Mouse (Mus musculus) intestine, postnatal 0 days (tissue): Measurements from ENCODE around the gene Pdzd2. TPM values are rescaled to one million over a fixed set of nuclear protein-coding genes. Genes with fewer than 3 reads are reported as not detected.
A peak's percentile ranks its signal among the peaks of the same experiment; 100 is the strongest.

Experiments used
- ATAC-seq: fragments of 200-750 bp; cut with Nextera tagmentation; 2 replicates; pipeline ENCODE4 v1.8.0; 2017; ENCODE audit warnings: mild to moderate bottlenecking, moderate TSS enrichment, moderate library complexity
- H3K27ac ChIP-seq: fragments of 300-500 bp; sonication (generic); 2 replicates; pipeline ENCODE4 v1.5.1; 2014; ENCODE audit warnings: mild to moderate bottlenecking, low read depth, low read length, moderate library complexity
- H3K27me3 ChIP-seq: fragments of 300-500 bp; sonication (generic); replicated peaks from 2 replicates; pipeline ENCODE4 v1.6.1; 2014; ENCODE audit warnings: low read length, mixed read lengths; ENCODE audit not compliant: control insufficient read depth, insufficient read depth
- H3K36me3 ChIP-seq: fragments of 300-500 bp; sonication (generic); 2 replicates; pipeline ENCODE4 v1.6.1; 2014; ENCODE audit warnings: mild to moderate bottlenecking, moderate library complexity; ENCODE audit not compliant: control insufficient read depth, insufficient read depth
- H3K4me1 ChIP-seq: fragments of 300-500 bp; sonication (generic); replicated peaks from 2 replicates; pipeline ENCODE4 v1.6.1; 2014; ENCODE audit warnings: antibody characterized with exemption, low read length, mixed read lengths; ENCODE audit not compliant: control insufficient read depth, insufficient read depth
- H3K4me2 ChIP-seq: fragments of 300-500 bp; sonication (generic); replicated peaks from 2 replicates; pipeline ENCODE4 v1.6.1; 2014; ENCODE audit warnings: low read depth, mild to moderate bottlenecking, moderate library complexity
- H3K4me3 ChIP-seq: fragments of 300-500 bp; sonication (generic); 2 replicates; pipeline ENCODE4 v1.5.1; 2014; ENCODE audit warnings: low read depth, low read length
- H3K9ac ChIP-seq: fragments of 300-500 bp; sonication (generic); 2 replicates; pipeline ENCODE4 v1.6.1; 2014; ENCODE audit warnings: mild to moderate bottlenecking, low read depth, low read length
- H3K9me3 ChIP-seq: fragments of 300-500 bp; sonication (generic); 2 replicates; pipeline ENCODE4 v1.6.1; 2016; ENCODE audit warnings: mixed run types; ENCODE audit not compliant: control insufficient read depth
- CTCF ChIP-seq: sonication (generic); IDR thresholded peaks from 2 replicates; pipeline ENCODE4 v1.5.1; 2016; ENCODE audit warnings: low read depth, mild to moderate bottlenecking, control low read depth, antibody characterized with exemption, moderate library complexity
- WGBS: fragments of 180-500 bp; shearing (Covaris S2); extraction: QIAGEN DNeasy Blood & Tissue Kit; methylation state at CpG from one replicate; pipeline ENCODE4 v1.1.7; 2014; 5-methylcytosine and 5-hydroxymethylcytosine counted together
- polyA plus RNA-seq: library from polyadenylated mRNA; unstranded; fragments of >200 nt; fragmentation: Nextera tagmentation; extraction: Ambion mirVana; gene quantifications from 2 replicates; pipeline ENCODE4 v1.2.1, GENCODE M21; 2015

Pdzd2 gene
- polyA plus RNA-seq, 1 experiment from 2014 or later: 10.1 TPM

- Histone ChIP-seq H3K4me3 (no peak overlapping the region), H3K36me3 (no peaks in the 10 kb centered on the region), H3K27ac (no peak overlapping the region), H3K27me3 (no peaks in the 10 kb centered on the region), H3K4me2 (no peak overlapping the region), H3K9me3 (no peaks in the 10 kb centered on the region), H3K9ac (no peak overlapping the region), H3K4me1 (no peaks in the 10 kb centered on the region)
- no peak for ATAC-seq
- no peak for TF ChIP-seq CTCF
- WGBS: 77% methylated on average over 13 of the region's 13 CpGs
Measured at GRCm38 (mm10) chr15:12501924-12502548, 237.7 kb downstream of the Pdzd2 start.

GRCm38 (mm10) chr15:12500674-12501073, 239.1 kb downstream of the Pdzd2 start:
- H3K36me3 ChIP-seq: no peaks in the 10 kb centered on the region
- no peaks in the 10 kb centered on the region for H3K27me3 ChIP-seq
- H3K9ac ChIP-seq: no peak overlapping the region
- ATAC-seq: no peak
- H3K27ac ChIP-seq: no peak overlapping the region
- H3K4me2 ChIP-seq: no peak overlapping the region
- no peaks in the 10 kb centered on the region for H3K9me3 ChIP-seq
- 70% methylated on average over 4 of the region's 4 CpGs for WGBS
- H3K4me3 ChIP-seq: no peak overlapping the region
- no peak for TF ChIP-seq CTCF
- no peaks in the 10 kb centered on the region for H3K4me1 ChIP-seq

GRCm38 (mm10) chr15:12494084-12494483, 245.6 kb downstream of the Pdzd2 start:
- Histone ChIP-seq H3K27ac (no peak overlapping the region), H3K4me1 (peaks cover 4% of the 10 kb centered on the region; the same call in 1 of the 2 replicates), H3K4me3 (no peak overlapping the region), H3K4me2 (no peak overlapping the region), H3K9ac (no peak overlapping the region), H3K36me3 (no peaks in the 10 kb centered on the region), H3K9me3 (no peaks in the 10 kb centered on the region), H3K27me3 (no peaks in the 10 kb centered on the region)
- no peak for ATAC-seq
- TF ChIP-seq CTCF: no peak

- no peak overlapping the region for H3K4me2 ChIP-seq
- no peak for TF ChIP-seq CTCF
- no peak for ATAC-seq
Measured at GRCm38 (mm10) chr15:12493258-12493657, 246.5 kb downstream of the Pdzd2 start.

GRCm38 (mm10) chr15:12490969-12491368, 248.8 kb downstream of the Pdzd2 start:
- H3K9ac ChIP-seq: no peak overlapping the region
- TF ChIP-seq CTCF: no peak
- no peak overlapping the region for H3K4me3 ChIP-seq
- no peak overlapping the region for H3K4me2 ChIP-seq
- ATAC-seq: no peak
- no peaks in the 10 kb centered on the region for H3K36me3 ChIP-seq
- H3K4me1 ChIP-seq: peaks cover 4% of the 10 kb centered on the region; the same call in 1 of the 2 replicates
- H3K27me3 ChIP-seq: no peaks in the 10 kb centered on the region
- H3K9me3 ChIP-seq: no peaks in the 10 kb centered on the region
- WGBS: 48% methylated on average over 3 of the region's 3 CpGs
- H3K27ac ChIP-seq: no peak overlapping the region

More at GRCm38 (mm10) chr15:12493258-12493657, 246.5 kb downstream of the Pdzd2 start:
- H3K4me3 ChIP-seq: no peak overlapping the region
- no peak overlapping the region for H3K9ac ChIP-seq
- WGBS: 47% methylated on average over 7 of the region's 7 CpGs
- no peaks in the 10 kb centered on the region for H3K36me3 ChIP-seq
- H3K27ac ChIP-seq: no peak overlapping the region
- peaks cover 4% of the 10 kb centered on the region; the same call in 1 of the 2 replicates for H3K4me1 ChIP-seq
- H3K27me3 ChIP-seq: no peaks in the 10 kb centered on the region
- no peaks in the 10 kb centered on the region for H3K9me3 ChIP-seq

GRCm38 (mm10) chr15:12490527-12490926, 249.2 kb downstream of the Pdzd2 start:
- Histone ChIP-seq H3K4me2 (0 out of 2 replicates have a peak overlapping the region, but pooled peaks have one; percentile 21), H3K4me1 (peaks cover 4% of the 10 kb centered on the region; the same call in 1 of the 2 replicates), H3K9me3 (no peaks in the 10 kb centered on the region), H3K9ac (no peak overlapping the region), H3K36me3 (no peaks in the 10 kb centered on the region), H3K27ac (no peak overlapping the region), H3K4me3 (no peak overlapping the region), H3K27me3 (no peaks in the 10 kb centered on the region)
- 0 out of 2 replicates have a peak, but pooled peaks have one; percentile 51 for ATAC-seq
- no peak for TF ChIP-seq CTCF
- WGBS: 28% methylated on average over 7 of the region's 7 CpGs

- Histone ChIP-seq H3K9ac (no peak overlapping the region), H3K27ac (no peak overlapping the region), H3K9me3 (no peaks in the 10 kb centered on the region), H3K4me1 (peaks cover 4% of the 10 kb centered on the region; the same call in 1 of the 2 replicates), H3K4me2 (no peak overlapping the region), H3K27me3 (no peaks in the 10 kb centered on the region), H3K36me3 (no peaks in the 10 kb centered on the region), H3K4me3 (no peak overlapping the region)
- ATAC-seq: no peak
- TF ChIP-seq CTCF: no peak
- 92% methylated on average over 2 of the region's 2 CpGs for WGBS
Measured at GRCm38 (mm10) chr15:12488316-12488715, 251.4 kb downstream of the Pdzd2 start.
